Mouse (Mus musculus) retina, embryonic 14.5 days (tissue): ENCODE data around the gene Hoxc10.

Experiments used
- DNase-seq: peaks from one replicate; pipeline ENCODE4 v3.0.0-alpha.2; 2015; ENCODE audit warnings: low spot score

Hoxc10 gene

GRCm38 (mm10) chr15:102945185-102946077, 21.2 kb upstream of the Hoxc10 start:
- DNase-seq: no peak

- no peak for DNase-seq
These were observed 19.3 kb upstream of the Hoxc10 start for GRCm38 (mm10) chr15:102947276-102947675.

- DNase-seq: no peak
These were observed 17.8 kb upstream of the Hoxc10 start for GRCm38 (mm10) chr15:102948842-102949241.

- no peak for DNase-seq
These were observed 16.9 kb upstream of the Hoxc10 start for GRCm38 (mm10) chr15:102949696-102950095.

GRCm38 (mm10) chr15:102950877-102951276, 15.7 kb upstream of the Hoxc10 start:
- no peak for DNase-seq

- no peak for DNase-seq
These were observed 13.0 kb upstream of the Hoxc10 start for GRCm38 (mm10) chr15:102953561-102953960.

- no peak for DNase-seq
These were observed 12.2 kb upstream of the Hoxc10 start, which contains the start of gene Hoxc11 for GRCm38 (mm10) chr15:102954192-102955006. TSS of gene Hoxc11 (plus strand) at chr15:102954427.

- DNase-seq: no peak
These were observed 11.6 kb upstream of the Hoxc10 start for GRCm38 (mm10) chr15:102955007-102955382.

- no peak for DNase-seq
These were observed 10.6 kb upstream of the Hoxc10 start for GRCm38 (mm10) chr15:102955833-102956640.

GRCm38 (mm10) chr15:102956906-102957305, 9.7 kb upstream of the Hoxc10 start:
- DNase-seq: no peak

GRCm38 (mm10) chr15:102959663-102960191, 6.9 kb upstream of the Hoxc10 start:
- DNase-seq: no peak

GRCm38 (mm10) chr15:102961728-102962127, 4.9 kb upstream of the Hoxc10 start:
- no peak for DNase-seq

- DNase-seq: peak; percentile 52
These were observed 4.1 kb upstream of the Hoxc10 start for GRCm38 (mm10) chr15:102962492-102962891.

- DNase-seq: no peak
These were observed 3.3 kb upstream of the Hoxc10 start for GRCm38 (mm10) chr15:102963259-102963658.

GRCm38 (mm10) chr15:102963671-102964640, 2.6 kb upstream of the Hoxc10 start:
- no peak for DNase-seq

- DNase-seq: no peak
These were observed 1.3 kb upstream of the Hoxc10 start for GRCm38 (mm10) chr15:102965003-102965891.

- peak; percentile 85 for DNase-seq
These were observed 462 bp upstream of the Hoxc10 start for GRCm38 (mm10) chr15:102965892-102966775.

- DNase-seq: no peak
These were observed 615 bp downstream of the Hoxc10 start, which contains the start of gene Hoxc5 for GRCm38 (mm10) chr15:102967312-102967510. TSS of gene Hoxc5 (plus strand) at chr15:102967443.
